Mouse (Mus musculus): Measurements from ENCODE around the gene Scn4a.

The Scn4a gene

GRCm38 (mm10) chr11:106314333-106314812, 38.7 kb downstream of the Scn4a start, which contains the start of gene Cd79b:
Gene Cd79b (minus strand): TSS chr11:106314762.
- DNase-seq (ENCODE audit: low spot score in 2 of 2) = no peak

- DNase-seq (ENCODE audit: low spot score in 2 of 2) = no peak
These were observed 39.6 kb downstream of the Scn4a start for GRCm38 (mm10) chr11:106313533-106313932.

GRCm38 (mm10) chr11:106310123-106310522, 43.0 kb downstream of the Scn4a start:
- no peak for DNase-seq (ENCODE audit: low spot score in 2 of 2)

- no peak for DNase-seq (ENCODE audit: low spot score in 2 of 2)
These were observed 44.9 kb downstream of the Scn4a start for GRCm38 (mm10) chr11:106308162-106308561.

- DNase-seq (ENCODE audit: low spot score in 2 of 2) = no peak
These were observed 45.7 kb downstream of the Scn4a start for GRCm38 (mm10) chr11:106307432-106307831.

- no peak for DNase-seq (ENCODE audit: low spot score in 2 of 2)
These were observed 46.3 kb downstream of the Scn4a start for GRCm38 (mm10) chr11:106306758-106307157.

GRCm38 (mm10) chr11:106306065-106306385, 47.1 kb downstream of the Scn4a start:
- no peak for DNase-seq (ENCODE audit: low spot score in 2 of 2)

GRCm38 (mm10) chr11:106305348-106306064, 47.6 kb downstream of the Scn4a start:
- DNase-seq (ENCODE audit: low spot score in 2 of 2) = peak in 1 of 2 experiments; percentile 30

- peak in 1 of 2 experiments; percentile 22 for DNase-seq (ENCODE audit: low spot score in 2 of 2)
These were observed 50.5 kb downstream of the Scn4a start for GRCm38 (mm10) chr11:106302634-106303033.

GRCm38 (mm10) chr11:106301765-106302164, 51.3 kb downstream of the Scn4a start, which contains the start of gene Gh:
Gene Gh (minus strand): TSS chr11:106301865.
- no peak for DNase-seq (ENCODE audit: low spot score in 2 of 2)

GRCm38 (mm10) chr11:106291861-106292260, 61.2 kb downstream of the Scn4a start:
- DNase-seq (ENCODE audit: low spot score in 2 of 2) = no peak

- no peak for DNase-seq (ENCODE audit: low spot score in 2 of 2)
These were observed 62.7 kb downstream of the Scn4a start for GRCm38 (mm10) chr11:106290376-106290775.

GRCm38 (mm10) chr11:106289369-106289768, 63.7 kb downstream of the Scn4a start:
- DNase-seq (ENCODE audit: low spot score in 2 of 2) = peak; percentile 45 to 51

- no peak for DNase-seq (ENCODE audit: low spot score in 2 of 2)
These were observed 66.1 kb downstream of the Scn4a start for GRCm38 (mm10) chr11:106286987-106287386.

- DNase-seq (ENCODE audit: low spot score in 2 of 2) = no peak
These were observed 66.9 kb downstream of the Scn4a start for GRCm38 (mm10) chr11:106286206-106286605.

GRCm38 (mm10) chr11:106284126-106284525, 69.0 kb downstream of the Scn4a start:
- DNase-seq (ENCODE audit: low spot score in 2 of 2) = no peak

GRCm38 (mm10) chr11:106283371-106283770, 69.7 kb downstream of the Scn4a start:
- no peak for DNase-seq (ENCODE audit: low spot score in 2 of 2)

GRCm38 (mm10) chr11:106282452-106282851, 70.6 kb downstream of the Scn4a start:
- no peak for DNase-seq (ENCODE audit: low spot score in 2 of 2)

GRCm38 (mm10) chr11:106276454-106276853, 76.6 kb downstream of the Scn4a start, which contains the start of gene Tcam1:
Gene Tcam1 (plus strand): TSS chr11:106276672.
- peak; percentile 87 to 91 for DNase-seq (ENCODE audit: low spot score in 2 of 2)

- DNase-seq (ENCODE audit: low spot score in 2 of 2) = no peak
These were observed 78.1 kb downstream of the Scn4a start for GRCm38 (mm10) chr11:106274971-106275411.

- no peak for DNase-seq (ENCODE audit: low spot score in 2 of 2)
These were observed 78.7 kb downstream of the Scn4a start for GRCm38 (mm10) chr11:106274374-106274773.

- DNase-seq (ENCODE audit: low spot score in 2 of 2) = no peak
These were observed 79.3 kb downstream of the Scn4a start for GRCm38 (mm10) chr11:106273811-106274210.

GRCm38 (mm10) chr11:106273311-106273684, 79.8 kb downstream of the Scn4a start:
- no peak for DNase-seq (ENCODE audit: low spot score in 2 of 2)

Measured in heart, adult 9 months (tissue).